Mouse (Mus musculus) heart, postnatal 25 days (tissue): Measurements from ENCODE around the gene Ube2r2. TPM values are rescaled to one million over a fixed set of nuclear protein-coding genes. Genes with fewer than 3 reads are reported as not detected.

Experiments used
- DNase-seq: peaks from one replicate; pipeline ENCODE4 v3.0.0; 2022; ENCODE audit warnings: low spot score
- intact Hi-C: fragments of 180-260 bp; cut with DNase I; formaldehyde crosslinking; loops from one replicate; pipeline ENCODE4 v1.15.1; 2025
- total RNA-seq, 2 experiments: library from RNA; stranded (reverse); gene quantifications; 2 replicates each; pipeline ENCODE4 v1.2.3; 2021

The Ube2r2 gene
- total RNA-seq, 2 experiments from 2014 or later: 121 to 131 TPM

DNA sequence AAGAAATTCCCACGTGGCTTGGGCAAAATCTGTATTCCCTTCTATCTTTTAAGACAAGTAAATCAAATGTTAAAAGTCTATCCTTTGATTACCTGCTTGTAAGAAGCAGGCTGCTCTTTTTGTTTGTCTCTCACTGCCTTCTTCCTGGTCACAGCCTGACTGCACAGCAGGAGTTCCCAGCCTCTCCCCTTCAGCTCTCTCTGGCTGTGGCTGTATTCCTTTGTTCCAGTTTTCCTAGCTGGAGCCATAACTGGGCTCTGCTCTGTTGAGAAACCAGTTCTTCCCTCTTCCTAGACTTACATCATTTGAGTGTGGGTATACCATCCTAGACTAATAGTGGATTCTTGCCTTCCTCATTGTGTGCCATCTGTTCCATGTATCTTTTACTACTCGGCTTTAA, 29.4 kb downstream of the Ube2r2 start:
- DNase-seq: no peak
- intact Hi-C loops: loop anchor here (2.0 kb wide), 1 partner anchor 114 kb away; no protein-coding TSS in a partner anchor

DNA sequence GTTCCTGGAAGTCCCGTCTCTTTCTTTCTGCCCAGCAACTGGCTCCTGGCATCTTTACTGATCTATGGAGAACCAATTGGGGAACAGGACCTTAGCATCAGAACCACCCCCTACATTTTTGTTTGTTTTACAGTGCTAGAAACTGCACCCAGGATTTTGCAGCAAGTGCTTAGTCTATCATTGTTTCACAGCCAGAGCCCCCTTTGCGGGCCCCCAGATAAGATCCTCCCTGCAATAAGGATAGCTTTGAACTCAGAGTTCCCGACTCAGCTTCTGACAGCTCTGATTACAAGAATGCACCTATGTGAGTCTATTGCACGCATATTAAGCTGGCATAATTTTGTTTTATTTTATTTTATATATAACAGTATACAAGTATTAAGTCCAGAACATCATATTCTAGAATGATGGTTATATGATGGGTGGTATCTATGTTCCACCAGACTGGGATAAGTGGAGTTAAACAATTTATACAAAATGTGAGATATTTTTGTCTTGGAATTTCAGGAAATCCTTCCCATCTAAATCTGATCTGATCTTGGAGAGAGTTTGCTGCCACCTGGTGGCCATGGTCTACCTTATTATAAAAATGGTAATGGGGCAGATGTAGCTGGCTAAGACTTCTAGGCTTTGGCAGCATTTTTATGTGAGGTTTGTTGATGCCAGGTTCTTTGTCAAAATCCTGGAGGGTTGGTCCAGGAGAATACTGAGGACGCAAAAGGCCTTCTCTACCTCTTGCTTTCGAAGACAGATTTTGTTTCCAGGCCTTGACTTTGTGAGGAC, 30.3 kb downstream of the Ube2r2 start:
- intact Hi-C loops: loop anchor here (1.0 to 2.0 kb wide), 2 partner anchors 37 to 115 kb away; no protein-coding TSS in a partner anchor
- peak; percentile 18 for DNase-seq

DNA sequence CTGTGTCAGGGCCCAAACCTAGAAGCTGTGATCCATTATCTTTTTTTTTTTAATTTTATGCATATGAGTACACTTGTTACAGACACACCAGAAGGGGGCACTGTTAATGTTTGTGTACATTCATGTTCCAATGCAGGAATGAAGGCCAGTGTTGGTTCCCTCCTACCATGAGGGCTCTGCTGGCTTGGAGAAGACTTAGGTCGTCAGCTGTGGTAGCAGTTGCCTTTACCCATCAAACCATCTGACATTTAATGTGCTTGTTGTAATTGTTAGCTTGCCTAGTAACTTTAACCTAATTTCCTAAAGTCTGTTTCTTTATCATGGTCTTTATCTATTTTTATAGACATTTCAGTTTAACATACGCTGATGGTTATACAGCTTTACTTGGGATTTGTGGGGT, 35.4 kb downstream of the Ube2r2 start:
- intact Hi-C loops: no loop called here
- no peak for DNase-seq

DNA sequence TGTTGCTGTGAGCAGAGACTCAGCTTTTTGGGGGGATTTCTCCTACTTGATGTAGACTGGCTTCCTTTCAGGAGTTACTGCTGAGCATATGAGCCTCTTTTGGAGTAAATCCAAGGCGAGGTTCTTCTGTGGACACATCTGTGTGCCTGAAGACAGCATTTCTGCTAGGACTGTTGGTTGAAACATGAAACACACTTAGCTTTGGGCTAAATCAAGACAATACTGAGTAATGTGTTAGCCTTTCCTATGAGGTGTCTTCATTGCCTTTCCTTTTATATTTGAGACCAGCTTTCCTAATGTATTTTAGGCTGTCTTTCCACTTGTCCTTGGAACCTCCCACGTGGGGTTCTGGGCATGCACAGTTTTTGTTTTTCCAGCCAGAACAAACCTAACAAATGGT, 39.1 kb downstream of the Ube2r2 start:
- DNase-seq: no peak
- intact Hi-C loops: no loop called here

DNA sequence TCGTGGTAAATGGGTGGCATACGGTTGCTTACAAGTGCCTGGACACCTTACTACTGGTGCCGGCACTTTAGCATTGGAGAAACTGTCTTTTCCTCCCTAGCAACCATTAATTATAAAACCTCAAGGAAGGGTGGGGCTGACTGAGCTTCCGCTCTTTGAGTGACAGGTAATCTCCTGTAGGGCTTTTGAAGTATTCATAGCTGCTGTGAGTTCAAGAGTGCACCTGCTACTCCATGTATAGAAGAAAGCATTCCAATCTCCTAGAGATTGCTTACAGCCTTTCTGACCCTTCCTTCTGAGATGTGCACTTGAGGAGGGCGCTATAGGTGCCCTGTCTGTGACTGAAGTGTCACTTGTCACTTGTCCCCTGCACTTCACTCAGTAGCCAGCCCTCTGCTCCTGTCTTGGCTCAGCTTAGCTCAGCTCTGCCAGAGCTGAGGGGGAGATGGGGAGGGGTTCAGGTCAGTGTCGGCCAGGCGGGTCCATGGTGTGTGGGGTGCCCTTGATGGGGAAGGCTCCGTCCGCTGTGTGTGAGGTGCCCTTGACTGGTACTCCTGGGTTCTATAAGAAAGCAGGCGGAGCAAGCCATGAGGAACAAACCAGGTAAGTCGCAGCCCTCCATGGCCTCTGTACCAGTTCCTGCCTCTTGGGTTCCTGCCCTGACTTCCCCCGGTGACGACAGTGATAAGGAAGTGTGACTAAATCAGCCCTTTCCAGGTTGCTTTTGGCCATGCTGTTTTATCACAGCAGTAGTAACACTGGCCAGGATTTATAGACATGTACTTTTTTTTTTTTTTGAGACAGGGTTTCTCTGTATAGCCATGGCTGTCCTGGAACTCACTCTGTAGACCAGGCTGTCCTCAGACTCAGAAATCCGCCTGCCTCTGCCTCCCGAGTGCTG, 44.5 kb downstream of the Ube2r2 start:
- intact Hi-C loops: no loop called here
- no peak for DNase-seq

DNA sequence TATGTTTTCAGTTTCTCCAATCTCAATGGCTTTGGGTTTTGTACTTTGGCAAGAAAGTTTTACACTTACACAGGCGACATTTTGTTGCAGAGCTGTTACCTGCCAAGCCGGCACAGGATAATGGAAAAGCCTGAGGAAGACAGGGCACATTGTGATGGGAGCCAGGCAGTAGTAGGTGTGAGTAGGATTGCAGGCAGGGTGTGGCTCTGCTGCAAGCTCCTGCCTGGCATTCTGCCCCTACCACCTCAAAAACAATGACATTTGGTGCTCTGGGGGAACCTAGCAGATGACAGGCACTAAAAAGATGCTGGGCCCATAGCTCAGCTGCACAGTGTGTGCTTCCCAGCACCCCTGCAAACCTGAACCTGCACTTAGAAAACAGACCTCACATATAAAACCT, 54.3 kb downstream of the Ube2r2 start:
- DNase-seq: no peak
- intact Hi-C loops: no loop called here

DNA sequence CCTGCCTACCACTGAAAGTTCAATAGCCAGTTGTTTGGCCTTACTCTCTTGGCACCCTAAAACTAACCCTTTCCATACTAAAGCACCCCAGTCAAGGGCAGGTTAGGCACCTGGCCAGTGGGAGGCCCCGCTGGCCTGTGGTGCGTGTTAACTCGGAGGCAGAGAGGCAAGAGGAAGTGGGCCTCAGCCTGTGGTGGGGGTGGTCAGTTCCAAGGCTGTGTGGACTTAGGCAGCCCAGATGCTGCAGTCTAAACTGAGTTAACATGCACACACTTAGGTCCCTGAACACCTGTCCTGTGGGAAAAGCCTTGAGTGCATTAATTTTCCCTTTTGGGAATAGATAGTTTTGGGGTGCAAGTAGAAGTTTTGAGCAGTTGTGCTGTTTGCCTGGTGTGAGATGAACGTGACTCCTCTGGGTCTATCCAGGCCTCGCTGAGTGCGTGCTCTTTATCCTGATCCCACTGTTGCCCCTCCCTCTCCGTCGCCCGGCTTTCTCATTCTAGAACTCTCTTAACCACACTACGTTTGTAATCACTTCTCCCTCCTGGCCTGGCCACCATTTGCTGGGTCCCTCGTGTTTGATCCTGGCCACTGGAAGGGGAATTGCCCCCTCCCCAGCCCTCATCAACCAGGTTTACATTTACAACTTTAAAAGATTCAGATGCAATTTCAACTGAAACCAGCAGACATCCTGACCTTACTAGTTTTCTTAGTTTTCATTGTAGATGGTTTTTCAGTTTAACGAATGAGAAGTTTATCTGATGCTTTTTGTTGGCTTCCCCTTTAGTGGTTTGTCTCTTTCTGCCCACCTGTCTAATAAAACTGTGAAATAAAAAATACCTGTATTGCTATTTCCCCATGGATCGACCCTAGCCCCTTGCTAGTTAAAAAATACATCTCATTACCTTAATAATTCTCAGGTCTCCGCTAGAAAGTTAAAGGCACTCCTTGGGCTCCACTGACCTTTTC, 57.3 kb downstream of the Ube2r2 start:
- intact Hi-C loops: no loop called here
- no peak for DNase-seq

DNA sequence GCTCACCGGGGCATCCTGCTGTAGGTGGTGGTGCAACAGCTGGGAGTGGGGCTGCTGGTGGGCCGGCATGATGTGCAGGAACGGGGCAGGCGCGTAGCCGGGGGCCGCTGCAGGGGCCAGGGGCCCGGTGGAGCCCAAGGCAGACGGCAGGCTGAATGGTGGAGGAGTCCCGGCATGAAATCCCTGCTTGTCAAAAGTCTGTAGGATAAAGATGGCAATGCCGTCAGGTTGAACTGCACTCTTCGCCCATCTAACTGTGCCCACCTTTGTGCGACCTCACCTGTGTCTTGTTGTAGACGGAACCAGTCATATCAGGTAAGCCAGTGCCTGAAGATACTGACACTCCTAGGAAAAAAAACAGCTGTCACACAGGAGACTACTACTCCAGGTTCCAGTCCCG, 59.8 kb downstream of the Ube2r2 start:
- intact Hi-C loops: no loop called here
- no peak for DNase-seq

DNA sequence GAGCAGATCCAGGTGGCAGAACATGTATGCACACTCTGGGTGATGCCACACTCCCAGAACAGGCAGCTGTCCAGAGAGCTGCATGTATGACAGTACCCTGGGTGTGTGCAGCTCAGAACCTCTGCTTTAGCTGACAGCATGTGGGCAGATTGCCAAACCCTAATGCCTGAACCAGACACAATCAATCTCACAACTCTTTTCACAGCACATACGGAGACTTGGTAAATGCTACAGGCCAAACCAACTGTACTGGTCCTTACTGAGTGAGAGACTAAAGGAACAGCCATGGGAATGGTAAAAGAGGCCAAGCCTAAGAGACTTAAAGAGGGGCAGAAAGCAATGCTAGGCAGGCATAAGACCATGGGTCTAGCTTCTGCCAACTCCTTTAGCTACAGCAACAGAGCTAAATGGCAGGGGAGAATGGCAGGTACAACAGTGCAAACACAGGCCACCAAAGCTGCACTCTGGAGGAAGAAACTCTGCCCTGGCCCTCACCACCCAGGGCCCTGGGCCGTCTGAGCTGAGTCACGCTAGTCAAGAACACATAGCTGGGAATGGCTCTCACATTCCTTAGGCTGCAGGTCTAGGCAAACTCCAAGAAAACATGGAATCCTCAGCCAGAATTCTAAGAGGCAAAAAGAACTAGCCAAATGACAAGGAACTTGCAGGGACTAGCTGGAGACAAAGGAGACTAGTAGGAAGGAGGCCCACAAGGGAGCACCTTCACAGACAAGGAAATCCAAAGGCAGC, 61.5 kb downstream of the Ube2r2 start:
- DNase-seq: no peak
- intact Hi-C loops: no loop called here

DNA sequence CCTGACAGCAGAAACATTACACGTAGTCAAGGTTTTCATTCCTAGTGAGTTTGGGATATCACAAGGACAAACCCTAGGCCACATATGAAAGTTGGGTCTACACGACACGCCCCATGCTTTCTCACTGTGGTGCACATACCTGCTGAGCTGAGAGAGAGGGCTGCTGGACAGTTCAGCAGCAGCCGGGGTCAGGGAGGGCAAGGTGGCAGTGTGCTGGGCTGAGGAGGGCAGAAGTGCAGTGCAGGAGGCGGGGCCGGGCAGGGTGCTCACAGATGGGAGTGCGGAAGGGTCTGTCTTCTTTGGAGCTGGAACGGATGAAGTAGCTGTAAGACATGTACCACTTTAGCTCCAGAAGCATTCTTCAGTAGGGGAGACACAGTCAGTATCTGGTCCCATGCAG, 66.6 kb downstream of the Ube2r2 start:
- intact Hi-C loops: no loop called here
- no peak for DNase-seq

DNA sequence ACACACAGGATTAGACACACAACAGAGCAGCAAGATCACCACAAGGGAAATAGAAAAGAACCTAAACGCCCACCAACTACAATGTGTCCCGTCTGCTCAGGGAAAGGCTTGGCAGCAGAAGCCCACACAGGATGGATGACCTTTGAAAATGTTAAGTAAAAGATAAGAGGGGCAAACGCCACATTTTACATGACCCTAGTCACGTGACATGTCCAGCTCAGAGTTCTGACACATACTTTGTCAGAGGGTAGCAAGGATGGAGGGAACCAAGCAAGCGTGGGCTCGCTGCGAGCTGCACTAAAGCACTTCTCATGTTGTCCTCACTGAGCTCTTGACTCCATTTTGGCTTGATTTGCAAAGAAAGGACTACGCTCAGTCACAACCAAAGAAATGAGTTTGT, 70.2 kb downstream of the Ube2r2 start:
- no peak for DNase-seq
- intact Hi-C loops: no loop called here

DNA sequence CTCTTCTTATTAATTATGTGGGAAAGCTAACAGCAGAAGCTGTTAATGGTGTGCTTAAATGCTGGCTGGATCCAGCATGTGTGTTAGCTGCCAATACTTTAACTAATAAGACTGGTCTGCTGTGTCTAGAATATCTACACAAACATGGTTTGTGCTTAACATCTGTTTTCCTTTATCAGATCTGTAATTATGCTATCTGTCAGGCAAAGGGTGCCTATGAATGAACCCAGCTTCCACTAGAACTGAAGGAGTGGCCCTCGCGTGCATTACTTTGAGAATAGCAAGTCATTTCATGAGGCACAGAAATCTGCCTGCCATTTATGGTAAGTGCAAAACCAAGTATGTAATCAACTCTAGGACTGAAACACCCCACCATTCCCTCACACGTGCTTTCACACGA, 72.5 kb downstream of the Ube2r2 start:
- intact Hi-C loops: no loop called here
- no peak for DNase-seq

DNA sequence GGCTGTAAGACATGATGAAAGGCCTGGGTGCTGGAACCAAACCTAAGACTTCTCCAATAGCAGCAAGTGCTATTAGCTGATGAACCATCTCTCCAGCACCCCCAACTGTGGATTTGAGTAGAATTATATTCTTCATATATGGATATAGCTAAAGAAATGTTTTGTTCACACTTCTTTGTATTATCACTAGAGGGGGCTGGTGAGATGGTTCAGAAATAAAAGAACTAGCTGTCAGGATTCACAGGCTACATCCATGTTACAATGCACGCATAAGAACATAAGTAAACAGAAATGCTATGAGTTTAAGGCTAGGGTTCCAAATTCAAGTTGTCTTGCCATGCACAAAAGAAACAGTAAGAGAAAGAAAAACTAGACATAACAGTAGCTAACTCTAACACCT, 89.9 kb downstream of the Ube2r2 start:
- intact Hi-C loops: loop anchor here (2.0 to 5.0 kb wide), 2 partner anchors 61 to 93 kb away; no protein-coding TSS in a partner anchor
- no peak for DNase-seq

DNA sequence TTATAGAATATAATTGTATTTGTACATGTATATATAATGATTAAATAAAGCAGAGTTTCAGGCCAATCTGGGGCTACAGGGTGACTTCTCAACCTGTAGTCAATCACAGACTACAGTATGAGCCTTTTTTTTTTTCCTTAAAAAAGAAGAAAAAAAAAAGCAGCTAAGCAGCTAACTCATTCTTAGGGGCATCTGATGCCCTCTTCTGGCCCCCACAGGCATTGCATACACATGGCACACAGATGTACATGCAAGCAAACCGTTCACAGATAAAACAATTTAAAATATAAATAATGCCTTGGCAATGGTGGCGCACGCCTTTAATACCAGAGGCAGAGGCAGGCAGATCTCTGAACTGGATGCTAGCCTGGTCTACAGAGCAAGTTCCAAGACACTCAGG, 90.8 kb downstream of the Ube2r2 start:
- intact Hi-C loops: loop anchor here (2.0 to 5.0 kb wide), 3 partner anchors 94 to 174 kb away; no protein-coding TSS in a partner anchor
- no peak for DNase-seq

DNA sequence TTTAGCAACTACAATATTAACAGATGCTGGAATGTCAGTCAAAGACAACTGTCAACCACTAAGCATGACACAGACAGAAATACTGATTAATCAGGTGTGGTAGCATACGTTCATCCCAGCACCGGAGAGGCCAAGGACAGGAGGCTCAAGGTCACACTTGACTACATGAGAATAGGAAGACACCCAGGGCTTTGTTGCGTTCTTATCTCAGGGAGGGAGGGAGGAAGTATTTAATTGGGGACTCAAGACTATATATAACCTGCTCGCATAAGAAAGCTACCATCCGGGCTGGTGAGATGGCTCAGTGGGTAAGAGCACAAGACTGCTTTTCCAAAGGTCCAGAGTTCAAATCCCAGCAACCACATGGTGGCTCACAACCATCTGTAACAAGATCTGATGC, 100.1 kb downstream of the Ube2r2 start:
- intact Hi-C loops: no loop called here
- DNase-seq: no peak

DNA sequence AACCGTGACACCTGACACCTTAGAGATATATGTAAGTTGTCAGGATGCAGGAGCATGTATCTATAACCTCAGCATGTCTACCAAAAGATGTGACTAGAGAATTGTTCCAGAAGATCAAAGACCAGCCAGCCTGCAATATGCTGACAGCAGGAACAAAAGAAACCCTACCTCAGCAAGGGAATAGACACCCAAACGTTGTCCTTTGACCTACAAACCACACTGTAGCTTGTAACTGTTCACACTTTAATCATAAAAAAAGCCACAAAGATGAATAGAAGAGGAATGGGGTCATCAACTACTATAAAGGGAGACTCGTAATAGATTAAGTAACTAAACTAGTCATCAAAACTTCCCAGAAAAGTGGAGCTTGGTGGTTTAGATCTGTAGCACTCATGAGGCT, 105.4 kb downstream of the Ube2r2 start:
- intact Hi-C loops: no loop called here
- no peak for DNase-seq
